Comparison of ENCODE assay signal across 7 mouse cellular contexts in the genomic region with DNA sequence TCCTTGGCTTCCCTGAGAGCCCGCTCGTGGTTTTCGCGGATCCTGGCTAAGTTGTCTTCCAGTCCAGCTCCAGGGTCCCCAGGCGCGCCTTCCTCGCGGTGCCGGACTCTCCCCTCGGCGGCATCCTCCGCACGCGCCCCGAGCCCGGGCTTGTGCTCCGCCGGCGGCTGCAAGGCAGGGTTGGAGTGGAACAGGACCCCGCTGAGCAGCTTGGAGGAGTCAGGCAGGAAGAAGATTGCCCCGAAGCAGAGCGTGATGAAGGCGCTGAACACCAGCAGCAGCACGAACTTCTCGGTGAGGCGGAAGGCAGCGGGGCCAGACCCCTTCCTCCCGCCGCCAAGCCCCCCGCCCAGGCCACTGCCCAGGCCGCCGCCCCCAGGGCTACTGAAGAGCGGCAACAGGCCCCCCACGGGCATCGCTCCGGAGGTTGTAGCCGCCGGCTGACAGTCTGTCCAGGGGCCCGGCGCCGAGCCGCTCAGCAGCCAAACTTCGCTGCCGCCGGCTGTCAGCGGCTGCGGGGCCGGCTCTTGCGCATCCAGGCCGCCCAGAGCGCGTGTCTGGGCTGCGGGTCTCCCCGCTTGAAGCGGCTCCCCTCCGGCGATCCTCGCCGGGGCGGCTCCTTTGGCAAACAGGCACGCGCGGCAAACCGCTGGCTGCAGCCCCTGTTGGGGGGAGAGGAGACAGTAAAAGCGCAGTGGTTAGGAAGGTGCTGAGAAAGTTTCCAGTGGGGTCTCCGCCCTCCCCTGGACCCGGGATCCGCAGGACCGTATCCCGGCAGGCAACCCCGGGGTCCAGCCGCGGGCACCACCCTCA. TPM values are rescaled to one million over a fixed set of nuclear protein-coding genes. Genes with fewer than 3 reads are reported as not detected.
DNase-seq lines count a peak whose midpoint lies in the region; ATAC-seq and TF ChIP-seq lines count a peak whose summit lies in the region.

No protein-coding gene starts in this region.

- ATAC-seq in embryonic facial prominence, embryonic 11.5 days (replicated peaks; ENCODE audit: insufficient number of reproducible peaks, low FRiP score, low TSS enrichment, low read depth), result peak; percentile 45
- ATAC-seq in heart, embryonic 15.5 days (replicated peaks; ENCODE audit: insufficient number of reproducible peaks, insufficient read depth, low FRiP score, low read depth), result peak; percentile 43
- peak; percentile 44 for ATAC-seq in limb, embryonic 11.5 days (ENCODE audit: insufficient number of reproducible peaks, low FRiP score, low TSS enrichment, low read depth)
- peak; percentile 62 for ATAC-seq in midbrain, embryonic 14.5 days (ENCODE audit: low FRiP score, low TSS enrichment)

- under 1% methylated on average over 72 of the region's 73 CpGs for WGBS in embryonic facial prominence, embryonic 11.5 days
- WGBS in heart, embryonic 15.5 days, result under 1% methylated on average over 73 of the region's 73 CpGs
- WGBS in limb, embryonic 11.5 days, result under 1% methylated on average over 68 of the region's 73 CpGs
- WGBS in midbrain, embryonic 14.5 days, result under 1% methylated on average over 73 of the region's 73 CpGs

- H3K9ac ChIP-seq in embryonic facial prominence, embryonic 11.5 days (replicated peaks; ENCODE audit: low read length), result peak overlapping the region; percentile 51
- H3K9ac ChIP-seq in heart, embryonic 15.5 days, result peak overlapping the region; percentile 73
- peak overlapping the region; percentile 61 for H3K9ac ChIP-seq in limb, embryonic 11.5 days (ENCODE audit: low read length)
- peak overlapping the region; percentile 64 for H3K9ac ChIP-seq in midbrain, embryonic 14.5 days (replicated peaks; ENCODE audit: low read length)

- H3K4me1 ChIP-seq in E14TG2a.4 (replicated peaks; ENCODE audit: low read depth, low read length), result peaks cover 17% of the 10 kb centered on the region
- no peaks in the 10 kb centered on the region; the same call in 1 of the 2 replicates for H3K4me1 ChIP-seq in embryonic facial prominence, embryonic 11.5 days (ENCODE audit: control insufficient read depth, insufficient read depth, low read length)
- peaks cover 26% of the 10 kb centered on the region for H3K4me1 ChIP-seq in heart, embryonic 15.5 days (replicated peaks)
- 0 out of 2 replicates have a peak, but pooled peaks cover 6% of the 10 kb centered on the region for H3K4me1 ChIP-seq in limb, embryonic 11.5 days (ENCODE audit: control insufficient read depth, insufficient read depth, low read length)
- H3K4me1 ChIP-seq in midbrain, embryonic 14.5 days (ENCODE audit: control insufficient read depth, insufficient read depth, low read length), result 0 out of 2 replicates have a peak, but pooled peaks cover 3% of the 10 kb centered on the region

- peaks cover 47% of the 10 kb centered on the region for H3K27me3 ChIP-seq in E14TG2a.4 (ENCODE audit: insufficient read depth, low read length)
- H3K27me3 ChIP-seq in embryonic facial prominence, embryonic 11.5 days (ENCODE audit: control insufficient read depth, insufficient read depth, low read length), result no peaks in the 10 kb centered on the region
- H3K27me3 ChIP-seq in heart, embryonic 15.5 days, result no peaks in the 10 kb centered on the region
- no peaks in the 10 kb centered on the region for H3K27me3 ChIP-seq in limb, embryonic 11.5 days (ENCODE audit: control insufficient read depth, insufficient read depth, low read length)
- peaks cover 9% of the 10 kb centered on the region; the same call in 1 of the 2 replicates for H3K27me3 ChIP-seq in midbrain, embryonic 14.5 days (ENCODE audit: control insufficient read depth, insufficient read depth, low read length)
- no peaks in the 10 kb centered on the region for H3K27me3 ChIP-seq in splenic B cell, adult 2 months (ENCODE audit: control insufficient read depth, insufficient read depth, low read length, poor library complexity, severe bottlenecking)

- H3K4me2 ChIP-seq in embryonic facial prominence, embryonic 11.5 days (ENCODE audit: low read depth, low read length), result peak overlapping the region; percentile 99
- H3K4me2 ChIP-seq in heart, embryonic 15.5 days, result peak overlapping the region; percentile 90
- peak overlapping the region; percentile 98 for H3K4me2 ChIP-seq in limb, embryonic 11.5 days (ENCODE audit: low read depth, severe bottlenecking)
- peak overlapping the region; percentile 99 for H3K4me2 ChIP-seq in midbrain, embryonic 14.5 days (ENCODE audit: low read length)

- H3K4me3 ChIP-seq in E14TG2a.4 (replicated peaks; ENCODE audit: low read length), result peak overlapping the region; percentile 89
- peak overlapping the region; percentile 74 for H3K4me3 ChIP-seq in embryonic facial prominence, embryonic 11.5 days (ENCODE audit: low read depth, low read length)
- peak overlapping the region; percentile 69 for H3K4me3 ChIP-seq in heart, embryonic 15.5 days
- peak overlapping the region; percentile 67 for H3K4me3 ChIP-seq in limb, embryonic 11.5 days (ENCODE audit: low read depth, low read length)
- H3K4me3 ChIP-seq in midbrain, embryonic 14.5 days (replicated peaks; ENCODE audit: low read depth, low read length), result peak overlapping the region; percentile 77

- no peak overlapping the region for H3K27ac ChIP-seq in embryonic facial prominence, embryonic 11.5 days (replicated peaks; ENCODE audit: low read depth, low read length)
- H3K27ac ChIP-seq in heart, embryonic 15.5 days, result peak overlapping the region; percentile 48; the same call in 1 of the 2 replicates
- H3K27ac ChIP-seq in limb, embryonic 11.5 days (replicated peaks; ENCODE audit: low read depth, low read length), result no peak overlapping the region
- peak overlapping the region; percentile 37; the same call in 1 of the 2 replicates for H3K27ac ChIP-seq in midbrain, embryonic 14.5 days (replicated peaks; ENCODE audit: low read depth, low read length)

- peak; percentile 76 for DNase-seq in ZHBTc4 (ENCODE audit: low read depth, low spot score)
- DNase-seq in embryonic facial prominence, embryonic 11.5 days (ENCODE audit: low spot score), result peak; percentile 57
- DNase-seq in limb, embryonic 11.5 days (ENCODE audit: low spot score), result peak; percentile 66
- DNase-seq in midbrain, embryonic 14.5 days, result peak; percentile 75
- peak; percentile 49 for DNase-seq in splenic B cell, adult 2 months (ENCODE audit: low read depth, low spot score)

- H3K36me3 ChIP-seq in E14TG2a.4 (ENCODE audit: insufficient read depth, low read length), result 0 out of 2 replicates have a peak, but pooled peaks cover 3% of the 10 kb centered on the region
- H3K36me3 ChIP-seq in embryonic facial prominence, embryonic 11.5 days (replicated peaks; ENCODE audit: control insufficient read depth, insufficient read depth, low read depth, low read length), result no peaks in the 10 kb centered on the region
- H3K36me3 ChIP-seq in heart, embryonic 15.5 days, result no peaks in the 10 kb centered on the region
- no peaks in the 10 kb centered on the region for H3K36me3 ChIP-seq in limb, embryonic 11.5 days (ENCODE audit: control insufficient read depth, insufficient read depth, low read length)
- no peaks in the 10 kb centered on the region for H3K36me3 ChIP-seq in midbrain, embryonic 14.5 days (ENCODE audit: control insufficient read depth, insufficient read depth, low read length)
- peaks cover 5% of the 10 kb centered on the region; the same call in 1 of the 2 replicates for H3K36me3 ChIP-seq in splenic B cell, adult 2 months (ENCODE audit: control insufficient read depth, insufficient read depth, low read length, poor library complexity, severe bottlenecking)

- H3K9me3 ChIP-seq in E14TG2a.4 (ENCODE audit: low read length), result no peaks in the 10 kb centered on the region
- H3K9me3 ChIP-seq in embryonic facial prominence, embryonic 11.5 days (replicated peaks; ENCODE audit: control insufficient read depth, low read length), result no peaks in the 10 kb centered on the region
- no peaks in the 10 kb centered on the region for H3K9me3 ChIP-seq in heart, embryonic 15.5 days (replicated peaks)
- H3K9me3 ChIP-seq in limb, embryonic 11.5 days (ENCODE audit: control insufficient read depth, low read length), result no peaks in the 10 kb centered on the region
- no peaks in the 10 kb centered on the region for H3K9me3 ChIP-seq in midbrain, embryonic 14.5 days (ENCODE audit: control insufficient read depth, low read length)

- no peak for TF ChIP-seq CTCF in E14TG2a.4 (conservative IDR thresholded peaks at IDR 0.05; ENCODE audit: low read length)

RNA-seq across cellular contexts. Expression of gene Man1a, which starts 1.6 kb away (rescaled TPM):
- 2.8 and 3.1 TPM in 2 replicates for polyA plus RNA-seq in embryonic facial prominence, embryonic 11.5 days (2014; fragmentation: Nextera tagmentation; extraction: Ambion mirVana)
- polyA plus RNA-seq in heart, embryonic 15.5 days (2015; fragmentation: Nextera tagmentation; extraction: Ambion mirVana), result 5.3 and 7.0 TPM in 2 replicates
- polyA plus RNA-seq in limb, embryonic 11.5 days (2014; fragmentation: Nextera tagmentation; extraction: Ambion mirVana), result 3.3 and 4.2 TPM in 2 replicates
- polyA plus RNA-seq in midbrain, embryonic 14.5 days (2014; fragmentation: Nextera tagmentation; extraction: Ambion mirVana), result 5.8 and 6.4 TPM in 2 replicates

Comparison
In these comparisons a context has a peak if more than half of its experiments do, and no peak if none do; other contexts are left out.
1. H3K27ac ChIP-seq: peak in heart, embryonic 15.5 days (single experiment) and midbrain, embryonic 14.5 days (single experiment); none in embryonic facial prominence, embryonic 11.5 days (single experiment) and limb, embryonic 11.5 days (single experiment).
2. Peak in every context shown above with its lines, with median percentiles within 50 percentile points of each other: H3K4me3 ChIP-seq, DNase-seq, ATAC-seq, H3K4me2 ChIP-seq and H3K9ac ChIP-seq.